ENCODE assay signal across 10 mouse cellular contexts in the genomic region with DNA sequence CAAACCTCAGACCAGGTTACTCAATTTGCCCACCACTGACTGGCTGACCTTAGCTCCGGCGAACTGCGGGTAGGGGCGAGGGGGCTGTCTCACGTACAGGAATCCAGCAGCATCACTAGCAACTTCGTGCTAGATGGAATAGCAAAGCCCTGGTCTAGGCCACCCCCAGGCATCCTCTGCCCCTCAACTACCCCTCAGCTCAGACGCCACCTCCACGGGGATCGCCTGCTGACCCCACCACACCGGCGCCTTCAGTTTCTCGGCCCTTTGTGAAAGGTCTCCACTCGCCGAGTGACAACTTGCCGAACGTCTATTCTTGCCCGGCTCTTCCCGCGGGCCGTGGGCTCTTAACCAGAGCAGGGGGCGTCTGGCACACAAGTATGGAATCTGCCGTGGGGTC. TPM values are rescaled to one million over a fixed set of nuclear protein-coding genes. Genes with fewer than 3 reads are reported as not detected.
DNase-seq lines count a peak whose midpoint lies in the region; ATAC-seq and TF ChIP-seq lines count a peak whose summit lies in the region.
"Had no signal": no experiment of that assay in that cellular context is flagged by ENCODE, and none has a peak within 500 bp of the region (broad histone marks: within the 10 kb centered on the region; RNA-seq: fewer than 3 reads in every experiment).

No protein-coding gene starts in this region.

- no peak for DNase-seq in heart, postnatal 4 days
- no peak for DNase-seq in right cerebral cortex, postnatal 25 days
- DNase-seq in cerebellum, adult 18-20 months = no peak
- no peak for DNase-seq in frontal cortex, adult 2 months (ENCODE audit: extremely low spot score in 1 of 2, low spot score in 1 of 2)

- H3K4me2 ChIP-seq in heart, embryonic 13.5 days = peak overlapping the region; percentile 95
- peak overlapping the region; percentile 89 for H3K4me2 ChIP-seq in forebrain, embryonic 13.5 days
- H3K4me2 ChIP-seq in liver, embryonic 15.5 days = peak overlapping the region; percentile 89

- H3K4me3 ChIP-seq in heart, embryonic 13.5 days = peak overlapping the region; percentile 91
- H3K4me3 ChIP-seq in E14TG2a.4 (replicated peaks; ENCODE audit: low read length) = peak overlapping the region; percentile 91
- H3K4me3 ChIP-seq in forebrain, embryonic 13.5 days = peak overlapping the region; percentile 82
- H3K4me3 ChIP-seq in liver, embryonic 15.5 days (replicated peaks) = peak overlapping the region; percentile 77

- peak overlapping the region; percentile 90 for H3K27ac ChIP-seq in heart, embryonic 13.5 days (replicated peaks)
- peak overlapping the region; percentile 75 for H3K27ac ChIP-seq in forebrain, embryonic 13.5 days
- H3K27ac ChIP-seq in liver, embryonic 15.5 days (replicated peaks) = peak overlapping the region; percentile 87

- TF ChIP-seq CTCF in E14TG2a.4 (conservative IDR thresholded peaks at IDR 0.05; ENCODE audit: low read length) = no peak

- no peak for ATAC-seq in heart, embryonic 13.5 days (ENCODE audit: extremely low read depth, insufficient number of reproducible peaks, low FRiP score, low TSS enrichment)
- ATAC-seq in forebrain, embryonic 13.5 days = peak; percentile 11
- no peak for ATAC-seq in liver, embryonic 15.5 days (ENCODE audit: insufficient read depth)

- peaks cover 21% of the 10 kb centered on the region for H3K4me1 ChIP-seq in heart, embryonic 13.5 days
- H3K4me1 ChIP-seq in E14TG2a.4 (replicated peaks; ENCODE audit: low read depth, low read length) = peaks cover 28% of the 10 kb centered on the region
- peaks cover 12% of the 10 kb centered on the region for H3K4me1 ChIP-seq in forebrain, embryonic 13.5 days
- peaks cover 49% of the 10 kb centered on the region for H3K4me1 ChIP-seq in liver, embryonic 15.5 days (replicated peaks)

- H3K9ac ChIP-seq in heart, embryonic 13.5 days = peak overlapping the region; percentile 96
- peak overlapping the region; percentile 87 for H3K9ac ChIP-seq in forebrain, embryonic 13.5 days
- H3K9ac ChIP-seq in liver, embryonic 15.5 days = peak overlapping the region; percentile 89

- H3K36me3 ChIP-seq in heart, embryonic 13.5 days = no peaks in the 10 kb centered on the region
- H3K36me3 ChIP-seq in E14TG2a.4 (ENCODE audit: insufficient read depth, low read length) = peaks cover 24% of the 10 kb centered on the region
- H3K36me3 ChIP-seq in forebrain, embryonic 13.5 days (ENCODE audit: poor library complexity, severe bottlenecking) = peaks cover under 1% of the 10 kb centered on the region; the same call in 1 of the 2 replicates
- H3K36me3 ChIP-seq in liver, embryonic 15.5 days (replicated peaks) = peaks cover 11% of the 10 kb centered on the region; the same call in 1 of the 2 replicates

- no peaks in the 10 kb centered on the region for H3K27me3 ChIP-seq in heart, embryonic 13.5 days (replicated peaks)
- peaks cover 4% of the 10 kb centered on the region; the same call in 1 of the 2 replicates for H3K27me3 ChIP-seq in E14TG2a.4 (ENCODE audit: insufficient read depth, low read length)
- H3K27me3 ChIP-seq in forebrain, embryonic 13.5 days = no peaks in the 10 kb centered on the region
- H3K27me3 ChIP-seq in liver, embryonic 15.5 days = peaks cover 4% of the 10 kb centered on the region; the same call in 1 of the 2 replicates
- H3K27me3 ChIP-seq: Patski had no signal

- WGBS in heart, embryonic 13.5 days = under 1% methylated on average over 22 of the region's 22 CpGs
- 0% methylated on average over 22 of the region's 22 CpGs for WGBS in forebrain, embryonic 13.5 days
- WGBS in liver, embryonic 15.5 days (ENCODE audit: insufficient replicate concordance) = 1% methylated on average over 22 of the region's 22 CpGs

- no peaks in the 10 kb centered on the region for H3K9me3 ChIP-seq in heart, embryonic 13.5 days
- no peaks in the 10 kb centered on the region for H3K9me3 ChIP-seq in E14TG2a.4 (ENCODE audit: low read length)
- H3K9me3 ChIP-seq in forebrain, embryonic 13.5 days (replicated peaks) = no peaks in the 10 kb centered on the region
- no peaks in the 10 kb centered on the region; the same call in 1 of the 2 replicates for H3K9me3 ChIP-seq in liver, embryonic 15.5 days (replicated peaks)

RNA-seq across cellular contexts. Expression of a gene that starts 0.6 kb away (rescaled TPM):
- polyA plus RNA-seq in heart, embryonic 13.5 days (2015; fragmentation: Nextera tagmentation; extraction: Ambion mirVana) = 25.8 and 28.3 TPM in 2 replicates
- total RNA-seq in heart, postnatal 4 days (2021) = 10 to 100 TPM; 34.5 to 38.7 TPM
- polyA plus RNA-seq in forebrain, embryonic 13.5 days (2015; fragmentation: Nextera tagmentation; extraction: Ambion mirVana) = 22.6 and 22.8 TPM in 2 replicates
- 37.0 and 37.6 TPM in 2 replicates for polyA plus RNA-seq in liver, embryonic 15.5 days (2015; fragmentation: Nextera tagmentation; extraction: Ambion mirVana)
- polyA plus RNA-seq in frontal cortex, adult 2 months (2012; rRNA removed) = 18.1 and 25.0 TPM in 2 replicates

RNA-seq across cellular contexts. Expression of a gene that starts 16.5 kb away (rescaled TPM):
- polyA plus RNA-seq in heart, embryonic 13.5 days (2015; fragmentation: Nextera tagmentation; extraction: Ambion mirVana) = not detected in 2 replicates
- not detected for total RNA-seq in heart, postnatal 4 days (2021)
- not detected in 2 replicates for polyA plus RNA-seq in forebrain, embryonic 13.5 days (2015; fragmentation: Nextera tagmentation; extraction: Ambion mirVana)
- not detected in 2 replicates for polyA plus RNA-seq in liver, embryonic 15.5 days (2015; fragmentation: Nextera tagmentation; extraction: Ambion mirVana)
- polyA plus RNA-seq in frontal cortex, adult 2 months (2012; rRNA removed) = 0.04 TPM in 1 of 2 replicates, not detected in the other
- total RNA-seq: layer of hippocampus, adult 18-20 months had no signal
- polyA plus RNA-seq: Patski had no signal

RNA-seq across cellular contexts. Expression of a gene that starts 40.9 kb away (rescaled TPM):
- polyA plus RNA-seq in heart, embryonic 13.5 days (2015; fragmentation: Nextera tagmentation; extraction: Ambion mirVana) = not detected in 2 replicates
- total RNA-seq in heart, postnatal 4 days (2021) = not detected
- polyA plus RNA-seq in forebrain, embryonic 13.5 days (2015; fragmentation: Nextera tagmentation; extraction: Ambion mirVana) = not detected in 2 replicates
- polyA plus RNA-seq in liver, embryonic 15.5 days (2015; fragmentation: Nextera tagmentation; extraction: Ambion mirVana) = not detected in 2 replicates
- polyA plus RNA-seq in frontal cortex, adult 2 months (2012; rRNA removed) = 0.10 and 0.19 TPM in 2 replicates
- total RNA-seq: layer of hippocampus, adult 18-20 months had no signal

RNA-seq across cellular contexts. Expression of a gene that starts 51.9 kb away (rescaled TPM):
- polyA plus RNA-seq in heart, embryonic 13.5 days (2015; fragmentation: Nextera tagmentation; extraction: Ambion mirVana) = 1.3 and 1.5 TPM in 2 replicates
- 1 to 10 TPM; 1.6 to 2.0 TPM for total RNA-seq in heart, postnatal 4 days (2021)
- polyA plus RNA-seq in forebrain, embryonic 13.5 days (2015; fragmentation: Nextera tagmentation; extraction: Ambion mirVana) = not detected in 2 replicates
- 0.10 TPM in 2 replicates for polyA plus RNA-seq in liver, embryonic 15.5 days (2015; fragmentation: Nextera tagmentation; extraction: Ambion mirVana)
- 0.36 and 0.44 TPM in 2 replicates for polyA plus RNA-seq in frontal cortex, adult 2 months (2012; rRNA removed)

RNA-seq across cellular contexts. Expression of a gene that starts 57.2 kb away (rescaled TPM):
- polyA plus RNA-seq in heart, embryonic 13.5 days (2015; fragmentation: Nextera tagmentation; extraction: Ambion mirVana) = 0.17 and 0.21 TPM in 2 replicates
- not detected for total RNA-seq in heart, postnatal 4 days (2021)
- 0.65 and 0.68 TPM in 2 replicates for polyA plus RNA-seq in forebrain, embryonic 13.5 days (2015; fragmentation: Nextera tagmentation; extraction: Ambion mirVana)
- polyA plus RNA-seq in liver, embryonic 15.5 days (2015; fragmentation: Nextera tagmentation; extraction: Ambion mirVana) = 0.16 TPM in 1 of 2 replicates, not detected in the other
- not detected in 2 replicates for polyA plus RNA-seq in frontal cortex, adult 2 months (2012; rRNA removed)
- total RNA-seq: layer of hippocampus, adult 18-20 months had no signal
